Mouse (Mus musculus): ENCODE measurements around the gene 1700018B08Rik. TPM values are rescaled to one million over a fixed set of nuclear protein-coding genes. Genes with fewer than 3 reads are reported as not detected.

The 1700018B08Rik gene
- polyA plus RNA-seq, 1 experiment from 2014 or later = not detected

DNA sequence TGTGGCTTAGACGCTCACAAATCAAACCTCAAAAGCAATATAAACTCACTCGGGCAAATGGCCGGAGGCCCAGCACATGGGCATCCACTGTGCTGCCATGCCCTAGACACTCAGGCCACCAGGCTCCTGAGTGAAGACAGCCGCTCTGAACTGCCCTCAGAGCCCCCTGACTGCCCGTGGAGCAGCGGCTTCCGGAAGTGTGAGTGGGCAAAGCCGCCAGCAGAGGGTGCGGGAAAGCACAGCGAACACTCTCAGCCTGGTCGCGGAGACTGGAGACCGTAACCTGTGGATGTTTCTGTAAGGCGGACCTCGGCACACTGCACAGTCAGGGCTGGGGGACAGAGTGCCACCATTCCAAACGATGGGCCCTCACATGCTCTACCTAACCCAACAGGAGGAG lies 14.4 kb upstream of the 1700018B08Rik start:
- H3K4me2 ChIP-seq (ENCODE audit: low read depth, low read length, severe bottlenecking) = no peak overlapping the region
- H3K36me3 ChIP-seq (ENCODE audit: control insufficient read depth, insufficient read depth, low read length) = peaks cover 3% of the 10 kb centered on the region; the same call in 1 of the 2 replicates
- H3K9ac ChIP-seq (ENCODE audit: low read length) = no peak overlapping the region
- DNase-seq (ENCODE audit: low spot score) = no peak
- no peaks in the 10 kb centered on the region for H3K9me3 ChIP-seq (ENCODE audit: control insufficient read depth, low read length)
- WGBS = 93% methylated on average over 16 of the region's 16 CpGs
- ATAC-seq (replicated peaks; ENCODE audit: low FRiP score) = no peak
- no peaks in the 10 kb centered on the region for H3K27me3 ChIP-seq (ENCODE audit: control insufficient read depth, insufficient read depth, low read length)
- H3K4me1 ChIP-seq (replicated peaks; ENCODE audit: control insufficient read depth, insufficient read depth, low read length) = no peaks in the 10 kb centered on the region
- H3K4me3 ChIP-seq (ENCODE audit: low read depth, low read length) = no peak overlapping the region
- no peak overlapping the region for H3K27ac ChIP-seq (ENCODE audit: low read depth, low read length)

- ATAC-seq (replicated peaks; ENCODE audit: low FRiP score) (no peak), DNase-seq (ENCODE audit: low spot score) (no peak)
- whole genome bisulfite sequencing = 93% methylated on average over 11 of the region's 11 CpGs
These were observed 13.6 kb upstream of the 1700018B08Rik start for GRCm38 (mm10) chr8:121557746-121558145.

DNA sequence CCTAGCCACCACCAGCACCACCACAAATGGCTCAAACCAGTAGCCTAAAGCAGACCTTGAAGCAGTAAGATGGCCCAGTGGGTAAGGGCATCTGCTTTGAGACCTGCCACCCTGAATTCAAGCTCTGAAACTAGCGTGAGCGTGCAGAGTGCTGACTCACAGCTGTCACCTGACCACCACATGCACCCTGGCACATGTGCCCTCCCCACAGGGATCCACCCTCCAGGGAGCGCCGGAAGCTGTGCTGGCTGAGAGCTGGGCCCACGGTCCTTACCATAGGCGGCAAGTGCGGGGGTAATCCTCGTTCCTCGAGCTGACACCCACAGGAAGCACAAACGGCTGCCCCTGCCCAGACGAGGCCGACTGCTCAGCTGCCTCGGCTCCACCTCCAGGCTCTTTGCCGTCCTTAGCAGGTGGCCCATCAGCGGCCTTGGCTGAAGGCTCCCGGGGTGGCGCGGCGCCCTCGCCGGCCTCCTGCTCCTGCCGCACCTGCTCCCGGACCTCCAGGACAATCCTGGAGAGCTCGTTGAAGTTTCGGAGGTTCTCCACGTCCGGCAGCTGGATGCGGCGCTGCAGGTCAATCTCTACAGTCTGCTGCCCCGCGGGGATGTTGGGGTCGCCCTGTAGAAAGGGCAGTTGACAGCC lies 9.8 kb upstream of the 1700018B08Rik start:
- 94% methylated on average over 32 of the region's 32 CpGs for WGBS
- no peaks in the 10 kb centered on the region for H3K4me1 ChIP-seq (replicated peaks; ENCODE audit: control insufficient read depth, insufficient read depth, low read length)

More at GRCm38 (mm10) chr8:121557746-121558145, 13.6 kb upstream of the 1700018B08Rik start:
- peaks cover 5% of the 10 kb centered on the region; the same call in 1 of the 2 replicates for H3K36me3 ChIP-seq (ENCODE audit: control insufficient read depth, insufficient read depth, low read length)
- no peak overlapping the region for H3K27ac ChIP-seq (ENCODE audit: low read depth, low read length)
- no peaks in the 10 kb centered on the region for H3K4me1 ChIP-seq (replicated peaks; ENCODE audit: control insufficient read depth, insufficient read depth, low read length)
- no peak overlapping the region for H3K4me3 ChIP-seq (ENCODE audit: low read depth, low read length)
- H3K9ac ChIP-seq (ENCODE audit: low read length) = no peak overlapping the region
- H3K4me2 ChIP-seq (ENCODE audit: low read depth, low read length, severe bottlenecking) = no peak overlapping the region
- no peaks in the 10 kb centered on the region for H3K27me3 ChIP-seq (ENCODE audit: control insufficient read depth, insufficient read depth, low read length)
- no peaks in the 10 kb centered on the region for H3K9me3 ChIP-seq (ENCODE audit: control insufficient read depth, low read length)

DNA sequence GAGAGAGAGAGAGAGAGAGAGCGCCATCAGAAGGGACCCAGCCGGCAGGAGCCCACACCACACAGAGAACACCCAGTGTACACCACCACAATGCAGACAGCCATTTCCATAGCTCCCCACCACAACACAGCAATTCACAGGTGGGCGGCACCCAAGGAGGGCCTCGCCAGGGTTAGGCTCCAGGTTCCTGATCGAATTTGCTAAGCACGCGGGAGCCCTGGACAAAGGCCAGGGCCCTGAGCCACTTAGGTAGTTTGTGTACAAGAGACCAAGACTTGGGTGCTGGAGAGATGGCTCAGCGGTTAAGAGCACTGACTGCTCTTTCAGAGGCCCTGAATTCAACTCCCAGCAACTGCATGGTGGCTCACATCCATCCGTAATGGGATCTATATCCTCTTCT lies 8.4 kb upstream of the 1700018B08Rik start:
- Histone ChIP-seq H3K36me3 (ENCODE audit: control insufficient read depth, insufficient read depth, low read length) (peaks cover 5% of the 10 kb centered on the region; the same call in 1 of the 2 replicates), H3K4me1 (replicated peaks; ENCODE audit: control insufficient read depth, insufficient read depth, low read length) (no peaks in the 10 kb centered on the region), H3K9ac (ENCODE audit: low read length) (no peak overlapping the region), H3K27me3 (ENCODE audit: control insufficient read depth, insufficient read depth, low read length) (no peaks in the 10 kb centered on the region), H3K4me3 (ENCODE audit: low read depth, low read length) (no peak overlapping the region), H3K27ac (ENCODE audit: low read depth, low read length) (no peak overlapping the region), H3K9me3 (ENCODE audit: control insufficient read depth, low read length) (no peaks in the 10 kb centered on the region), H3K4me2 (ENCODE audit: low read depth, low read length, severe bottlenecking) (no peak overlapping the region)
- WGBS = 91% methylated on average over 8 of the region's 9 CpGs
- DNase-seq (ENCODE audit: low spot score) = no peak
- ATAC-seq (replicated peaks; ENCODE audit: low FRiP score) = no peak

More for the DNA sequence above, 9.8 kb upstream of the 1700018B08Rik start:
- Histone ChIP-seq H3K9me3 (ENCODE audit: control insufficient read depth, low read length) (no peaks in the 10 kb centered on the region), H3K36me3 (ENCODE audit: control insufficient read depth, insufficient read depth, low read length) (peaks cover 5% of the 10 kb centered on the region; the same call in 1 of the 2 replicates), H3K4me2 (ENCODE audit: low read depth, low read length, severe bottlenecking) (no peak overlapping the region), H3K9ac (ENCODE audit: low read length) (no peak overlapping the region), H3K4me3 (ENCODE audit: low read depth, low read length) (no peak overlapping the region), H3K27ac (ENCODE audit: low read depth, low read length) (no peak overlapping the region), H3K27me3 (ENCODE audit: control insufficient read depth, insufficient read depth, low read length) (no peaks in the 10 kb centered on the region)
- DNase-seq (ENCODE audit: low spot score) (no peak), ATAC-seq (replicated peaks; ENCODE audit: low FRiP score) (no peak)

DNA sequence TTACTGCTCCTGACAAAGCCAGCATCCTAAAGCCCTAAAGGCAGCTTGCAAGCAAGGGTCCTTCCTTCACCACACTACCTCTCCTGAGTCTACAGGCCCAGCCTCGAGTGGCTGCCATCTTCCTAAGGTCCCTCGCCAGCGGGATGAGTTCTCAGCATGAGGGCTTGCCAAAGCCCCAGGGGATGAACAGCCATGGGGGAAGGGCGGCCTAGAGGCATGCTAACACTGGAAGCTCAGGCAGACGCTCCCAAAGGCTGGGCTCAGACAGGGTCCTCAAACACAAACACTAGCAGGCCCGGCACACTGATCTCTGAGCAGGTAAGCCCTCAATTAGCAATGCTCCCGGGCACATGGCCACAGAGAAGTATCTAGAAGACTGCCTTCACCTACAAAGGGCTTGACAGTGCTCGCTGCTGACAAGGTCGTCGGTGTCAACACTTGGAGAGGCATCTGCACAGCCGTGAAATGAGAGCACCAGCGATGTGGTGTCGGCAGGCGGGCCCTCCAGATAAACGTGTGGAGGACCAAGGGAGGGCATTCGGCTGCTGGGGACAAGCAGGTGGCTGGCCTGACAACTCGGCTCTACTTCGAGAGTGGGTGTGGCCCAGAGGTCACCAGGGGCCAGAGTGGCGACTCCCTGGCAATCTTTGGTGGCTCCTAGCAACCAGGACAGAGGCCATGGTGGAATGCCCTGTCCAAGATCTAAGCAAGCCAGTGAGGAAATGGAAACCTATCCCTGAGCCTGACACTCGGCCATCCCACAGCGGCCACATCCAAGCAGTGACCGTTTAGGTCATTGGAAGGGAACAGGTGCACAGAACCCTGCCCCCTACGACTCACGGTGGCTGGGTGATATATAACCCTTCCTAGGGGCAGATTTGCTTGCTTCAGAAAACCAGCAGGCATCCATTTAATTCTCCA lies 7.2 kb upstream of the 1700018B08Rik start:
- Histone ChIP-seq H3K36me3 (ENCODE audit: control insufficient read depth, insufficient read depth, low read length) (peaks cover 5% of the 10 kb centered on the region; the same call in 1 of the 2 replicates), H3K9me3 (ENCODE audit: control insufficient read depth, low read length) (no peaks in the 10 kb centered on the region), H3K4me3 (ENCODE audit: low read depth, low read length) (no peak overlapping the region), H3K27me3 (ENCODE audit: control insufficient read depth, insufficient read depth, low read length) (no peaks in the 10 kb centered on the region), H3K9ac (ENCODE audit: low read length) (no peak overlapping the region), H3K27ac (ENCODE audit: low read depth, low read length) (no peak overlapping the region), H3K4me2 (ENCODE audit: low read depth, low read length, severe bottlenecking) (no peak overlapping the region), H3K4me1 (replicated peaks; ENCODE audit: control insufficient read depth, insufficient read depth, low read length) (no peaks in the 10 kb centered on the region)
- ATAC-seq (replicated peaks; ENCODE audit: low FRiP score) (no peak), DNase-seq (ENCODE audit: low spot score) (no peak)
- 72% methylated on average over 24 of the region's 24 CpGs for WGBS

GRCm38 (mm10) chr8:121550056-121550455 lies 5.9 kb upstream of the 1700018B08Rik start:
- WGBS = 95% methylated on average over 6 of the region's 6 CpGs
- Histone ChIP-seq H3K9me3 (ENCODE audit: control insufficient read depth, low read length) (no peaks in the 10 kb centered on the region), H3K27ac (ENCODE audit: low read depth, low read length) (no peak overlapping the region), H3K27me3 (ENCODE audit: control insufficient read depth, insufficient read depth, low read length) (no peaks in the 10 kb centered on the region), H3K36me3 (ENCODE audit: control insufficient read depth, insufficient read depth, low read length) (peaks cover 5% of the 10 kb centered on the region; the same call in 1 of the 2 replicates), H3K4me1 (replicated peaks; ENCODE audit: control insufficient read depth, insufficient read depth, low read length) (no peaks in the 10 kb centered on the region), H3K9ac (ENCODE audit: low read length) (no peak overlapping the region), H3K4me2 (ENCODE audit: low read depth, low read length, severe bottlenecking) (no peak overlapping the region), H3K4me3 (ENCODE audit: low read depth, low read length) (no peak overlapping the region)
- DNase-seq (ENCODE audit: low spot score) = no peak
- no peak for ATAC-seq (replicated peaks; ENCODE audit: low FRiP score)

GRCm38 (mm10) chr8:121547132-121547531 lies 3.0 kb upstream of the 1700018B08Rik start:
- Histone ChIP-seq H3K4me1 (replicated peaks; ENCODE audit: control insufficient read depth, insufficient read depth, low read length) (no peaks in the 10 kb centered on the region), H3K36me3 (ENCODE audit: control insufficient read depth, insufficient read depth, low read length) (no peaks in the 10 kb centered on the region), H3K4me2 (ENCODE audit: low read depth, low read length, severe bottlenecking) (no peak overlapping the region), H3K27me3 (ENCODE audit: control insufficient read depth, insufficient read depth, low read length) (no peaks in the 10 kb centered on the region), H3K9ac (ENCODE audit: low read length) (no peak overlapping the region), H3K9me3 (ENCODE audit: control insufficient read depth, low read length) (no peaks in the 10 kb centered on the region), H3K4me3 (ENCODE audit: low read depth, low read length) (no peak overlapping the region), H3K27ac (ENCODE audit: low read depth, low read length) (no peak overlapping the region)
- peak; percentile 88 for DNase-seq (ENCODE audit: low spot score)
- ATAC-seq (replicated peaks; ENCODE audit: low FRiP score) = no peak
- 9% methylated on average over 7 of the region's 7 CpGs for WGBS

- Histone ChIP-seq H3K36me3 (ENCODE audit: control insufficient read depth, insufficient read depth, low read length) (no peaks in the 10 kb centered on the region), H3K27ac (ENCODE audit: low read depth, low read length) (no peak overlapping the region), H3K4me1 (replicated peaks; ENCODE audit: control insufficient read depth, insufficient read depth, low read length) (no peaks in the 10 kb centered on the region), H3K4me3 (ENCODE audit: low read depth, low read length) (no peak overlapping the region), H3K9ac (ENCODE audit: low read length) (no peak overlapping the region), H3K4me2 (ENCODE audit: low read depth, low read length, severe bottlenecking) (no peak overlapping the region), H3K9me3 (ENCODE audit: control insufficient read depth, low read length) (no peaks in the 10 kb centered on the region), H3K27me3 (ENCODE audit: control insufficient read depth, insufficient read depth, low read length) (no peaks in the 10 kb centered on the region)
- no peak for DNase-seq (ENCODE audit: low spot score)
- WGBS = 78% methylated on average over 11 of the region's 11 CpGs
- ATAC-seq (replicated peaks; ENCODE audit: low FRiP score) = no peak
These were observed 816 bp upstream of the 1700018B08Rik start for GRCm38 (mm10) chr8:121544936-121545335.

Measured in forebrain, embryonic 11.5 days (tissue).